Mouse (Mus musculus): ENCODE measurements at regions not wholly inside any gene's neighbourhood (a gene's known extent, or its start where the extent isn't known, plus 50 kb on each side); places are given as distances from the start of the nearest gene placed in this dataset.

- TF ChIP-seq CTCF (IDR thresholded peaks at IDR 0.05; ENCODE audit: low read depth, low read length): no peak
- TF ChIP-seq POLR2A (IDR thresholded peaks at IDR 0.05; ENCODE audit: borderline replicate concordance, low read depth, low read length): no peak
Observed at GRCm38 (mm10) chr7:111411386-111411960, 328.6 kb upstream of the Eif4g2 start.
